Mouse (Mus musculus) mouse trophoblast stem cell (cell line): ENCODE data around the gene Kantr.
"Not testable (repeated sequence)": the region's sequence is repeated elsewhere in the genome, so short reads cannot be mapped to it uniquely, and the experiment has no call there.

Source experiments
- in situ Hi-C, 2 experiments: fragments of 300-500 bp; cut with MseI, MboI; formaldehyde crosslinking; loops; 2 replicates in 1 of 2; 3 replicates in 1 of 2; pipeline ENCODE4 v1.15.1; 2025

The Kantr gene

DNA sequence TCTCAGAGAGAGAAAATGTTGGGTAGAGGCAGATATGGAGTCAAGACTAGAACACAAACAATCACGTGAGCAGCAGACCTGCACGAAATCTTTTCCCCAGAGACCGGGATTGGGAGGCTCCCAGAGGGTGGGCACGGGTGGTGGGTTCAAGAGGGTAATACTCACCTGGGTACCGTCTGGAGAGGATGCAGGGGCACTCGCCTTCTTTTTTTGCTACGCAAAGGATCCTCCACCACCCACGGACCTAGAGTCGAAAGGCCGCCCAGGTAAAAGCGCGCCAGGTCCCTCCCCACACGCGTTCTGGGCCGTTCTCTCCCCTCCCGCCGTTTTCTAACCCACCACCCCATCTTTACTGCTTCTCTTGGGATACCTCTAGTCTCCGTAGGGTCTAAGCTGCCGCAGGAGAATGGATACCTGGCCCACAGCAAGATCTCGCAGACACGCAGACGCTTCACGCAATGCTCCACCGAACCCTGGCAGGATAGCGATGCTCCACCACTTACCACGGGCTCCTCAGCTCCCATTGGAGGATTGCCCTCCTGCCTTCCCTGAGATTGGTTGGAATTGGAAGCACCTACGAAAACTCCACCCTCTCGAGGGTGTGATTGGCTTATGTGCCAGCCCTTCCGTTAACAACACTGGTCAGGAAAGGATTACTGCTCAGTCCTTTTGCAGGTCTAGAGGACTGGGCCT lies at the start of gene Kantr:
Gene Kantr (minus strand): TSS at position 500 of the 693 bp plus-strand sequence.
- in situ Hi-C loops: no loop called here

DNA sequence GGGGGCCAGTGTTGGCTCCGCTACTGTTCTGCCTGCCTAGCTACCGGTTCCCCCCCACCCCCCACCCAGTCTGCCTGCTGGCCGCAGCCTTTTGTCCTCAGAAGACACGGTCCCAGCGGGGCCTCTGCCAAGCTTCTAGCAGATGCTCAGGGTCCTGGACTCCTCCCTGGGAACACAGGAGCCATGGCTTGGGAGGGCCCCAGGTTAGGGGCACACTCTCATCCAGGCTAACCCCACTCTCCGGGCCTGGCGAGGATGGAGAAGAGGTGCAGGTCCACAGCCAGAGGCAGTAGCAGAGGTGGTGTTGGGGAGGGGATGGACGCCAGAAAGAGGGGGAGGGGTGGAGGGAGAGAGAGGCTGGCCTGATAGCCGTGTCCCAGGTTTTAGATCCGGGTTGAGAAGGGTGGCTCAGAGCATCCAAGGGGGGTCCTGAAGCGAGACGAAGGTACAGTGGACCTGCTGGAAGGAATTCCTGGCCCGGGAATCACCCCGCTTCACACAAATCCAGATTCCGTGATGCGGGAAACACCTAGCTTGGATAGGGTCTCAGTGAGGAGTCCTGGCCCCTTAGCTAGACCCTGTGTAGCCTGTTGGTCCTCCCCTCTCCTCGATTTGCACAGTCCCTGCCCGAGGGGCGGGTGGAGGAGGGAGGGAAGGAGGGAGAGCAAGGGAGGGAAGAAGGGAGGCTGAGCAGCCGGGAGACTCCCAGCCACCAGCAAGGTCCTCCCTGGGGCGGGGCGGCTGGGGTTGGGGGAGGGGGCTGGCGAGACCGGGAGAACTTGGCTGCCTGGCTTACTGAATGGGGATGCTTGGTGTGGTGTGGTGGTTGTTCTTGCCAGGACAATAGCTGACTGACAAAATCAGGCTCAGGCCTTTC lies 41.3 kb upstream of the Kantr start, which contains the start of gene Gpr173:
Gene Gpr173 (minus strand): TSS at position 308 of the 877 bp plus-strand sequence.
- in situ Hi-C loops: no loop called here

DNA sequence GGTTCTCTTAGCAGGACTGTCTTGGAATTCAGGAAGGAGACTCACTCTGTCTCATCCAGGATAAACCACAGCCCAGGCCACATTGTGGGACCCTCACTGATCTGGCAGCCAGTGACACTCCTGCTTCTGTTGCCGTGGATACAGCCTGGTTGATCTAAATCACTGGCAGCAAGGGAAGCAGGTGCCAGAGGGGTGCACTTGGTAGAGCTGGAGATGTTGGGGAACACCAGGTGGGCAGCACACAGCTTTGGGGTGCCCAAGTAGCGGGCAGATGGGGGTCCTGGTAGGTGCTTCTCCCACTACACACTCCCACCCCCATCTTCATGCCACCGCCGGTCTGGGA lies 40.7 kb upstream of the Kantr start:
- in situ Hi-C loops: no loop called here

DNA sequence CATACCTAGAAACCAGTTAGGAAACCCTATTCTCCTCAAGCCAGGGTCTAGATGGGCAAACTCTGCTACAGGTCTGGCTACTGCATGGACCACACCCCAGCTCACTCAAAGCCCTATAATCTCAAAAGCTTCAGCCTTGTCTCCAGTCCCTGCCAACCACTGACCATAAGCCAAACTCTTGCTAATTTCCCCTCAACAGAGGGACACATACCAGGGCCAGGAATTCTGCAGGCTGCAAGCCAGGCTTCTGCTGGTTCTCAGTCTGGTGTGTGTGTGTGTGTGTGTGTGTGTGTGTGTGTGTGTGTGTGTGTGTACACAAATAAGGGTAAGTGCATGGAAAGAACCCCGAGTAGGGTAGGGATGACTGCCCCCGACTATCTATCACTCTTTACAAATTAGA lies 39.1 kb upstream of the Kantr start:
- in situ Hi-C loops: no loop called here

DNA sequence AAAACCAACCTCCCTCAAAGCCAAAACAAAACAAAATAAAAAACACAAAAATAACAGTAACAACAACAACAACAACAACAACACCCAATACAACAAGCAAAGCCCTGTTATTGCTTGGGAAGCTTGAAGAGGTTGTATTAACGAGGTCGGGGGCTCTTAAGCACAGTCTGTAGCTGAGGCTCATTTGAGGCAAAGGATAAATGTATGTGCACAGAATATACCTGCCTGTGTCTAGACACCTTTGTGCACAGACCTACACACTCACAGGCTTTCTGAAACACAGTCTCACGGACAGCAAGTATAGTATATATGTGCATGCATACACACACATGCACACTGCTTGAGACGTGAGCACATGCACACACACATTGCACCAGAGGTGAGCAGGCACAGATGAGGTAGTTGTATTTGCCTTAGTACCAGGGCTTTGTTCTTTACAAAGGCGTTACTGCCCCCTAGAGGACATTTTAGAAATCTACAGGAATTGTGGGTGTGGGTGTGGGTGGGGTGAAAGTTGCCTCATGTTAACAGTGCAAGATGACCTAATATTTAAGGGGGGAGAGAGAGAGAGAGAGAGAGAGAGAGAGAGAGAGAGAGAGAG lies 25.4 kb upstream of the Kantr start:
- in situ Hi-C loops: no loop called here

DNA sequence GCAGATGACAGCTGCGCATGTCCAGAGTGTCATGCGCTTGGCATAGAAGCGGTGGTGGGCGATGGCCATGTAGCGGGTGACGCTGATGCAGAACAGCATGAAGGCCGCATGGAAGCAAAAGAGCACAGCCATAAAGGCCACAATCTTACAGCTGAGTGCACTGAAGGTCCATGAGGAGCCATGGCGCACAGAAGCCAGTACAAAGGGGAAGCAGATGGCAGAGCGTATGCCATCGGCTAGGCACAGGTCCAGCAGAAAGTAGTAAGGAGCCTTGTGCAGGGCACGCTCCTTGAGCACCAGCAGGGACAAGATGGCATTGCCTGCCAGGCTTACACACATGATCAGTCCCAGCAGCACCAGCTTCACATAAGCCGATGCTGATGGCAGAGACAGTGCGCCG lies 19.7 kb upstream of the Kantr start:
- in situ Hi-C loops: no loop called here

DNA sequence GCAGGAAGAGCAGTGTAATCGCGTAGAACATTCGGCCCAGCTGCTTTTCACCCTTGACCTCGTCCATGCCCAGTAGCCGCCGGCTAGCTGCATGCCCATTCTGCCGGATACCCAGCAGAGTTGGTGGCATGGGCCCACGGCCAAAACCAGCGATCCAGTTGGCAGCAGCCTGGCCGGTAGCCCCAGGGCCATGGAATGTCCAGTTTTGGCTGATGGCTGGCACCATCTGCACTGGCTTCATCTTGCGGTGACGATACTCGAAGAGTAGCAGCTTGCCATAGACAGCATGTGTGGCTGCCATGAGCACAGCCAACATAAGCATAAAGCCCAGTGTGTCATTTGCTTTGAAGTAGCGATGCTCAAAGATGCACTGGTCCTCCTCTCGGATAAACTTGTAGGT lies 19.3 kb upstream of the Kantr start:
- in situ Hi-C loops: no loop called here

DNA sequence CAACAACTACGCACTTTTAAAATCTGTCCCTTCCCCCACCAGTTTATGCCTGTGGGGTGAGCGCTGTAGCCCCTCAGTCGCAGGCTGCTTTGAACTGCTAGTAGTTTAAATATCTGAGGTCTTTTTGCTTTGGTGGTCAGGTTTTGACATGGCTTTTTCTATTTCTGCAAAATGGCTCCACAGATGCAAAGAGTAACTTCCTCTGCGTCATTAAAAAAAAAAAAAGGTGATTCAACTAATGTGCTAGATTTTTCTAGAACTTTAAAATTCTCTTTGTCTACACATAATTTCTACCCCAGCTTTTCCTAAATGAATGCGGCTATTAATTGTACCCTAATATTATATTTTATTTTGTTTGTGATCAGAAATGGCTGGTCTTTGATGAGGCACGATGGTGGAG lies 15.6 kb upstream of the Kantr start:
- in situ Hi-C loops: no loop called here

DNA sequence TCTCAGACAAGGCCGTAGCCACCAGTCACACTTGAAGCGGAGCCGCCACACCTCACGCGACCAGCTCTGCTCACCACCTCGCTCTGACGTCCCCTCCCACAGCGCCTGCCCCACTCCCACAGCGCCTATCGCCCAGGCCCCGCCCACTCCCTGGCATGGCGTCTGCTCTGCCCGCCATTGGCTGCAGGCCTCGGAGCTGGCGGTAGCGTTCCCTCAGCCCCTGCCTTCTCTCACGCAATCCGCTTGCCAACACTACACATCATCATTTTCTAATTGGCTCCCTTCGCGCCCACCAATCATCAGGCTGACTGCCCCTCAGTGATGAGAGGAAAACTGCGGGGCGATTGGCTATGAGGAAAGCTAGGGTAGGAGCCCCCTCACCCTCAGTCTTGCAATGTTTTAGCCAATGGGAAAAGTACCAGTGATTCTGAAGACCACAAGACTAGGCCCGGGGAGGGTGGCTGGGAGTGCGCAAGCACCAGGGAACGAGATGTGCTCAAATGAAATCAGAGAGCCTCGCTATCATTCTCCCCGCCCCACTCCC lies 15.1 kb upstream of the Kantr start, which contains the start of gene Tspyl2:
Gene Tspyl2 (minus strand): TSS at position 68 of the 544 bp plus-strand sequence.
- in situ Hi-C loops: no loop called here

DNA sequence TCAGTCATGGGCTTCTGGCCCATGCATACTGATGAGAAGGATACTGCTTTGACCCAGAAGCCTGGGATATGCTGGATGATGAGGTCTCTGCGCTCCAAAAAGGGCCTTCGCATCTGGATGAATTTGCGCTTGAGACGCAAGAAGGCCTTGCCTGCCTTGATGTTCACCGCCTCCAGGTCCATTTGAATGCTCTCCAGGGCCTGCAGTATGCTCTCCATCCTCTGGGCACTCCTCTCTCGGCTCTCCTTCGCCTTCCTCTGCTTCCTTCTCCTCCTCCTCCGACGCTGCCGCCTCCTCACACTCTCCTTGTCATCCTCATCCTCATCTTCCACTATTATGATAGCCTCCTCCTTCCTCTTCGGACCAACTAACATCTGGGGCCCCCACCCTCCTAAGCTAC lies 14.2 kb upstream of the Kantr start:
- in situ Hi-C loops: no loop called here

DNA sequence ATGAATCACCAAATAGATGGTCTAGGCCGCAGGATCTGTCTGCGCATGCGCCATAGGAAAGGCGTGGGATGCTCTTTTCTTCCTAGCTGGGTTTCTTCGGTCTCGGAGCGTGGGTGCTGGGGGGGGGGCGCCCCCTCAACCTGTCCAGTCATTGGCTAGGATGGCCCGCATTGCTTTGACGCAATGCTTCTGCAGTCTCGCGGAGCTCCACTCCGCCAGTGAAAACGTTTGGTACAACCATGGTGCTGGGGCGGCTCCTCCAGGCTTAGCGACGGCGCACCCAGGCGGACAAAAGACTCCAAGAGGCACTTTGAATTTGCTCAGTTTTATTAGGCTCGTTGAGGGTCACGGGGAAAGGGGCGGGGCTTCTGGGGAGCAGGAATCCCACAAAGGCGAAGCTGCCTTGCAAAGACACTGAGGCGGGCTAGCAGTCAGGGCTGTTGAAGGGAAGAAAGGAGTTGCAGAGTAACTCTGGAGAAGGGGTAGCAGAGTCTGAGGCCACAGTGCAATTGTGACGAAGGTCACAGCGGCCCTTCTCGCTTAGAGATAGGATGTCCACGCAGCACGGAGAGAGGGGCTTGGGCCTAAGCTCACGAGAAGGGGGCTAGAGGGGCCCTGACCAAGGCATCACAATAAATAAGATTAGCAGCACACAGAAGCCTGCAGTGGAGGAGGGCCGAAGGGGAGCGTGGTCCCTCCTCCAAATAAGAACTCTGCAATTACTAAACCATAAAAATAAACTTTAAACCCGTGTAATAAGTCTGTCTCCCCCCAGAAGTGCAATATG lies 9.4 kb upstream of the Kantr start:
- in situ Hi-C loops: no loop called here

DNA sequence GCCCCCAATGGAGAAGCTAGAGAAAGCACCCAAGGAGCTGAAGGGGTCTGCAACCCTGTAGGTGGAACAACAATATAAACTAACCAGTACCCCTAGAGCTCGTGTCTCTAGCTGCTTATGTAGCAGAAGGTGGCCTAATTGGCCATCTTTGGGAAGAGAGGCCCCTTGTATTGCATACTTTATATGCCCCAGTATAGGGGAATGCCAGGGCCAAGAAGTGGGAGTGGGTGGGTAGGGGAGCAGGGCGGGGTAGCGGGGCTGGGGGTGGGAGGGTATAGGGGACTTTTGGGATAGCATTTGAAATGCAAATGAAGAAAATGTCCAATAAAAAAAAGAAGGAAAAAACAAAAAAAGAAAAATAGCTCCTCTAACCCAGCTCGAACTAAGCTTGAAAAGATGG lies 8.8 kb upstream of the Kantr start:
- in situ Hi-C loops: not testable (repeated sequence)

DNA sequence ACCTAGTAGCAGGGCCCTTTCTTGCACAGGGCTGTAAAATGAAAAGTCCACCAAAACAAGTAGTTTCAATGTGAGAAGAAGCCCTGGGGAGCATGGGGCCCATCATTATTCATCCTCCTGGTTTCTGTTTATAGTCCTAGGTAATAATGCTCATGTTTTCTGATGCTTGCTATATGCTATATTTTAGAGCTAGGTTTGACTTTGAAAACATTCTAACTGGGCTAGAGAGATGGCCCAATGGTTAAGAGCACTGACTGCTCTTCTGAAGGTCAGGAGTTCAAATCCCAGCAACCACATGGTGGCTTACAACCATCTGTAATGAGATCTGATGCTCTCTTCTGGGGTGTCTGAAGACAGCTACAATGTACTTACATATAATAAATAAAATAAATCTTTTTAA lies 2.1 kb upstream of the Kantr start:
- in situ Hi-C loops: not testable (repeated sequence)

DNA sequence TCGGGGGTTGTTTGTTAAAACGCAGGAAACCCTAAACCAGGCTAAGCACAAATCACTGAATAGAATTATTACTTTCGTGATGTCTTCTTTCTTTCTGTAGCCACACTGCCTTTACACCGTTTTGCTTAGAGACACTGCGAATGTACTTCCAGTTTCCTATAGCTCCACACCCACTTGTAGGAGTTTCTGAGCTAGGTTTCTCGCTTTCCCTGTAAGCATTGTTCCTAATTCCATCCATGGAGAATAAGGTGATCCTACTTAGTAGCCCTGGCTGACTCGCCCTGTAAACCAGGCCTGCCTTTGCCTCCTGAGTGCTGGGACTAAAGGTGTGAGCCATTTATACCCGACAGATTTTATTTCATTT lies 376 bp upstream of the Kantr start:
- in situ Hi-C loops: no loop called here

DNA sequence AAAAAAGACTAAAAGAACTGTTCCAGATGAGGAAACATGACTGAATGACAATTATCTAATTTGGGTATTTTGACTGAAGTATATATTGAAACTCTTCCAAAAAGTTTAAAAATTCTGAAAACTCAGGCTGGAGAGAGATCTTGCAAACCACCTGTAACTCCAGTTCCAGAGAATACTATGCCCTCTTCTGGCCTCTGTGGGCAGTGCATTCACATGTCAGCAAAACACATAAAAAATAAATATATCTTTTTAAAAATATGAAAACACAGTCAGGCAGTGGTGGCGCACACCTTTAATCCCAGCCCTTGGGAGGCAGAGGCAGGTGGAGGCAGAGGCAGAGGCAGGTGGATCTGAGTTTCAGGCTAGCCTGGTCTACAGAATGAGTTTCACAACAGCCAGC lies 3.7 kb downstream of the Kantr start:
- in situ Hi-C loops: no loop called here

DNA sequence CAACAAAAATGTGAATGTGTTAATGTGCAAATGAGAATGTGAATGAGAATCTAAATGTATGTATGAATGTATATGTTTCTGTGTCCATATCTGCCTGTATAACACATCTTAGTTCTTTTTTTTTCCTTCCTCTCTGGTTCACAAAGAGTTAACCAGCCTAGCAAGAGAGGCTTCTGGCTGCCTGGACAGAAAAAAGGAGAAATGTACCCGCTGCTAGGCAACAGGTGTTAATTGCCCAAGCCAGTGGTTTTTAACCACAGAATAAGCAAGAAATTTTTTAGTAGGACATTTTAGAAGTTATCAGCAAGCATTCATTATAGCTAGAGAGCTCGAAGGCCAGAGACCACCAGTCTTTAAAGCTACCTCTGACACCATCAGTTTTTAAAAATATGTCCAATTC lies 4.5 kb downstream of the Kantr start:
- in situ Hi-C loops: no loop called here

DNA sequence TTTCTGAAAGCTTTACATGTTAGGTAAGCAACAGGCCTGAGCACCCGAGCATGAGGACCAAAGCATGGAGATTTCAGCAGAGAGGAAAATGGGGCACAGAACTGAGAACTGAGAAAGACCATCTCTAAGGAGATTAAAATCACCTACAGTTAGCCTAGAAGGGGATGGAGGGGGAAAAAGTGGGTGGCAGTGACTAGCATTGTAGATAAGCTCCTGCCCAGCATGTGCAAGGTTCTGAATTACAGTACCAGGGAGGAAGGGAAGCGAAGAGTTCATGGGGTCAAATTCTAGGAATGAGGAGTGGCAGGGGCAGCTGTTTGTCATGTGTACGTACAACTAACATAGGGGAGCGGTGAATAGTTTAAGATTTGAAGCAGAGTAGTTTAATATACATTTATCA lies 6.8 kb downstream of the Kantr start:
- in situ Hi-C loops: no loop called here

DNA sequence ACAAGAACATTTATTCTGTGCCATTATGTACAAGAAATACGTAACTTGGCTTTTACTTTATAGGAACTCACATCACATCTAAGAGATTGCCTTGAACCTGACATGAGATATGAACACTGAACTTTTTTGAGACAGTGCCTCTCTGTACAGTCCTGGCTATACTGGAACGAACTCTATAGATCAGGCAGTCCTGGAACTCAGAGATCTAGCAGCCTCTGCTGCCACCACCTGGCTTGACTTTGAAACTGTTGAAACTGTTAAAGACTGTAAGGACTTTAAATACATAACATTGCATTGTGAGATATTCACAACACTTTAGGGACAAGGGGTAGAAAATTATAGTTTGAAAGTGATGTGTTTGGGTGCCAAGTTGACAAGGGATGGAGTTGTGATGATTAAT lies 19.4 kb downstream of the Kantr start:
- in situ Hi-C loops: no loop called here

DNA sequence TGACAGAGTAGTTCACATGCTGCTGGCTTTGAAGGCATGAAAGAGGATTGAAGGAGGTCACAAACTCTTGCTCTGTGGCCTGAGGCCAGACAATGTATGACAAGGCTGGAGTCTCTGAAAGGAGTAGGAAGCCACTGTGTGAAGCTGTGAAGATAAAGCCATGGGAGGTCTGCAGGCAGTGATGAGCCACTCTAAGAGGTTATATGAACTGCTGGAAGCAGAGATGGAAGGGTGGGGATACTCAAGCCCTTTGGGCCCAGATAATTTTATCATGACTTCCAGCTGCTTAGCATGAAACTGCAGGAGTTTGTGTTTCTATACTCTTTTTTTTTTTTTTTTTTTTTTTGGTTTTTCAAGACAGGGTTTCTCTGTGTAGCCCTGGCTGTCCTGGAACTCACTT lies 19.9 kb downstream of the Kantr start:
- in situ Hi-C loops: no loop called here

DNA sequence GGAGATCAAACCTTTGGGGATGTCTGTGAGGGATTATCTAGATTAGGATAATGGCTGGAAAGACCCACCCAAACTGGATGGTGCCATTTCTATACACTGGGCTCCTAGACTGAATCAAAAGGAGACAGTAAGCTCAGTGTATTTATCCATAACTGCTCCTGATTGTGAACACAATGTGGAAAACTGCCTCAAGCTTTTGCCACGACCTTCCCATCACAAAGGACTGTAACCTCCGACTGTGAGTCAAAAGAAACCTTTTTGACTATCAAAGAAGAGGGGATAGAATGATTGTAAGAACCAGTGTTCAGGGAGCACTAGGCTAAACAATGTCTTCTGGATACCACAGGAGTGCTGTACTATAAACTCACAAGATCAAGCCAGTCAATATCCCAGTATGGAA lies 21.1 kb downstream of the Kantr start:
- in situ Hi-C loops: no loop called here

DNA sequence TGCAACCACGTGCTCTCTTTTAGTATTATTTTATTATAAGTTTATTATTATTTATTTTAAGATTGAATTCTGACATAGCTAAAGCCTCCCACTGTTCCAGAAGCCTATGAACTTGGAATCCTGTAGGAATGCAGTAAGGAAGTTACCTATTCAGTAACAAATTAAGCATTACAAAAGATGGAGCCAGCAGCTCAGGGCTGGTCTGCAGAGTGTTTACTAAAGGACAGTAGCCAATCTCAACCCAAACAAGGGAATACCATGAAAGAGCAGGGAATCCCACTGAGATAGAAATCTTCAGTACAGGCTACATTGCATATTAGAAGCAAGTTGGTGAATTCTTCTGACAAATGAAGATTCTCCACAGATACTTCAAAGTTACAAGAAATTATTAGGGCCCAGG lies 40.3 kb downstream of the Kantr start:
- in situ Hi-C loops: not testable (repeated sequence)

DNA sequence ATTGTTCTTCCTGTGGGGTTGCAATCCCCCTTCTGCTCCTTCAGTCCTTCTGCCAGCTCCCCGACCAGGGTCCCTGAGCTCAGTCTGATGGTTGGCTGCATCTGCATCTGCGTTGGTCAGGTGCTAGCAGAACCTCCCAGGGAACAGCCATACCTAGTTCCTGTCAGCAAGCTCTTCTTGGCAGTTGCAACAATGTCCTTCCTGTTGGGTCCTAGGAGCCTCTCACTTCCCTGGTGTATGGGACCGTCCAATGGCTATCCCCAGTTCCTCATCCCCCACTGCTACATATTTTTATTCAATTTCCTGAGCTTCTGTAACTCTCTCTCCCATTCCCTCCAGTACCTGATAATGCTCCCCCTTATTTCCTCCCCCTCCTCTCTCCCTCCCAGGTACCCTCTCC lies 42.5 kb downstream of the Kantr start:
- in situ Hi-C loops: no loop called here
